Mouse (Mus musculus): ENCODE data around the gene Agbl4.

GRCm38 (mm10) chr4:111233849-111234248 is 836.4 kb downstream of the Agbl4 start:
- TF ChIP-seq MAFK (IDR thresholded peaks at IDR 0.05; ENCODE audit: insufficient read depth, low read depth, low read length) (no peak), ZC3H11A (IDR thresholded peaks at IDR 0.05; ENCODE audit: borderline replicate concordance, low read depth, low read length) (no peak), CHD2 (IDR thresholded peaks at IDR 0.05; ENCODE audit: low read depth, low read length) (no peak), ZNF384 (IDR thresholded peaks at IDR 0.05; ENCODE audit: low read depth, low read length) (no peak), HCFC1 (IDR thresholded peaks at IDR 0.05; ENCODE audit: borderline replicate concordance, insufficient read depth, low read length) (no peak)

All from ES-E14 (cell line).